9 mouse cellular contexts compared by ENCODE assay signal in genomic region chr5:67048003-67048402, GRCm38 (mm10). TPM values are rescaled to one million over a fixed set of nuclear protein-coding genes. Genes with fewer than 3 reads are reported as not detected.
DNase-seq lines count a peak whose midpoint lies in the region; ATAC-seq and TF ChIP-seq lines count a peak whose summit lies in the region.
"Had no signal": no experiment of that assay in that cellular context is flagged by ENCODE, and none has a peak within 500 bp of the region (broad histone marks: within the 10 kb centered on the region; RNA-seq: fewer than 3 reads in every experiment).

No protein-coding gene starts in this region.

- H3K4me2 ChIP-seq in embryonic facial prominence, embryonic 11.5 days (ENCODE audit: low read depth, low read length), result no peak overlapping the region
- no peak overlapping the region for H3K4me2 ChIP-seq in intestine, embryonic 15.5 days (replicated peaks)
- H3K4me2 ChIP-seq: liver, embryonic 15.5 days had no signal

- no peak overlapping the region for H3K4me3 ChIP-seq in gastrocnemius, adult 2 months
- H3K4me3 ChIP-seq in embryonic facial prominence, embryonic 11.5 days (ENCODE audit: low read depth, low read length), result no peak overlapping the region
- H3K4me3 ChIP-seq in intestine, embryonic 15.5 days (replicated peaks), result no peak overlapping the region
- H3K4me3 ChIP-seq: liver, embryonic 15.5 days had no signal

- peak; percentile 83 for TF ChIP-seq CTCF in gastrocnemius, adult 2 months (IDR thresholded peaks at IDR 0.05)

- peak; percentile 33 for DNase-seq in gastrocnemius, adult 2 months
- DNase-seq in gastrocnemius, postnatal 25 days, result no peak
- DNase-seq in 3T3-L1 (ENCODE audit: low read depth, low spot score) (peak; percentile 82), adipocyte (ENCODE audit: low spot score) (peak; percentile 78)
- peak; percentile 84 for DNase-seq in embryonic facial prominence, embryonic 11.5 days (ENCODE audit: low spot score)
- peak; percentile 87 for DNase-seq in mesoderm, embryonic 11.5 days (ENCODE audit: low read depth, low spot score)
- peak; percentile 59 for DNase-seq in testis, postnatal 10 days (ENCODE audit: low spot score)

- no peaks in the 10 kb centered on the region for H3K9me3 ChIP-seq in embryonic facial prominence, embryonic 11.5 days (replicated peaks; ENCODE audit: control insufficient read depth, low read length)
- no peaks in the 10 kb centered on the region for H3K9me3 ChIP-seq in intestine, embryonic 15.5 days
- H3K9me3 ChIP-seq: liver, embryonic 15.5 days had no signal

- WGBS in embryonic facial prominence, embryonic 11.5 days, result 15% methylated on average over 4 of the region's 4 CpGs
- WGBS in intestine, embryonic 15.5 days, result 20% methylated on average over 4 of the region's 4 CpGs

- H3K27me3 ChIP-seq in embryonic facial prominence, embryonic 11.5 days (ENCODE audit: control insufficient read depth, insufficient read depth, low read length), result no peaks in the 10 kb centered on the region
- H3K27me3 ChIP-seq in intestine, embryonic 15.5 days (replicated peaks), result no peaks in the 10 kb centered on the region
- H3K27me3 ChIP-seq: liver, embryonic 15.5 days had no signal

- intact Hi-C loops in gastrocnemius, adult 2 months (cut with DNase I), result loop anchor here (5.0 kb wide), 1 partner anchor 184 kb away; no protein-coding TSS in a partner anchor

- no peaks in the 10 kb centered on the region for H3K4me1 ChIP-seq in embryonic facial prominence, embryonic 11.5 days (ENCODE audit: control insufficient read depth, insufficient read depth, low read length)
- H3K4me1 ChIP-seq in intestine, embryonic 15.5 days (replicated peaks), result no peaks in the 10 kb centered on the region
- H3K4me1 ChIP-seq: liver, embryonic 15.5 days had no signal

- H3K27ac ChIP-seq in gastrocnemius, adult 2 months, result no peak overlapping the region
- H3K27ac ChIP-seq in embryonic facial prominence, embryonic 11.5 days (replicated peaks; ENCODE audit: low read depth, low read length), result no peak overlapping the region
- H3K27ac ChIP-seq in intestine, embryonic 15.5 days, result no peak overlapping the region
- H3K27ac ChIP-seq: liver, embryonic 15.5 days had no signal

- no peaks in the 10 kb centered on the region for H3K36me3 ChIP-seq in embryonic facial prominence, embryonic 11.5 days (replicated peaks; ENCODE audit: control insufficient read depth, insufficient read depth, low read depth, low read length)
- H3K36me3 ChIP-seq in intestine, embryonic 15.5 days, result no peaks in the 10 kb centered on the region
- H3K36me3 ChIP-seq: liver, embryonic 15.5 days had no signal

- ATAC-seq in embryonic facial prominence, embryonic 11.5 days (replicated peaks; ENCODE audit: insufficient number of reproducible peaks, low FRiP score, low TSS enrichment, low read depth), result 0 out of 2 replicates have a peak, but pooled peaks have one; percentile 34
- ATAC-seq in intestine, embryonic 15.5 days, result 0 out of 2 replicates have a peak, but pooled peaks have one; percentile 39

- no peak overlapping the region for H3K9ac ChIP-seq in embryonic facial prominence, embryonic 11.5 days (replicated peaks; ENCODE audit: low read length)
- H3K9ac ChIP-seq in intestine, embryonic 15.5 days, result no peak overlapping the region
- H3K9ac ChIP-seq: liver, embryonic 15.5 days had no signal

RNA-seq across cellular contexts. Expression of gene Phox2b, which starts 51.1 kb away (rescaled TPM):
- total RNA-seq in gastrocnemius, adult 2 months (2021), result not detected
- total RNA-seq in gastrocnemius, postnatal 25 days (2021), result not detected
- 4.1 and 5.1 TPM in 2 replicates for polyA plus RNA-seq in embryonic facial prominence, embryonic 11.5 days (2014; fragmentation: Nextera tagmentation; extraction: Ambion mirVana)
- polyA plus RNA-seq in intestine, embryonic 15.5 days (2015; fragmentation: Nextera tagmentation; extraction: Ambion mirVana), result 24.1 and 27.7 TPM in 2 replicates
